Mouse (Mus musculus) layer of hippocampus, adult 18-20 months (tissue): ENCODE data around the gene Cap1. TPM values are rescaled to one million over a fixed set of nuclear protein-coding genes. Genes with fewer than 3 reads are reported as not detected.

ENCODE experiments used
- DNase-seq, 2 experiments: peaks; one replicate each; pipeline ENCODE4 v3.0.0; 2022; ENCODE audit warnings: low spot score in 2 of 2
- total RNA-seq, 2 experiments: library from RNA; stranded (reverse); gene quantifications; 2 replicates each; pipeline ENCODE4 v1.2.3; 2021

Cap1 gene
- total RNA-seq, 2 experiments from 2014 or later: 296 to 307 TPM

- peak; percentile 86 to 92 for DNase-seq
Observed at GRCm38 (mm10) chr4:122890881-122891481, 5.1 kb upstream of the Cap1 start.

- no peak for DNase-seq
Observed at GRCm38 (mm10) chr4:122887336-122887735, 1.5 kb upstream of the Cap1 start.

- DNase-seq: peak in 1 of 2 experiments; percentile 41
Observed at GRCm38 (mm10) chr4:122886579-122887254, 861 bp upstream of the Cap1 start.

- no peak for DNase-seq
Observed at GRCm38 (mm10) chr4:122884481-122885340, 1.1 kb downstream of the Cap1 start.

- DNase-seq: no peak
Observed at GRCm38 (mm10) chr4:122884051-122884450, 1.8 kb downstream of the Cap1 start.

- no peak for DNase-seq
Observed at GRCm38 (mm10) chr4:122883294-122883693, 2.6 kb downstream of the Cap1 start.

- DNase-seq: no peak
Observed at GRCm38 (mm10) chr4:122882544-122882943, 3.3 kb downstream of the Cap1 start.

- DNase-seq: no peak
Observed at GRCm38 (mm10) chr4:122878333-122879070, 7.4 kb downstream of the Cap1 start.

- DNase-seq: no peak
Observed at GRCm38 (mm10) chr4:122873512-122873911, 12.3 kb downstream of the Cap1 start.

- DNase-seq: no peak
Observed at GRCm38 (mm10) chr4:122873003-122873402, 12.9 kb downstream of the Cap1 start.

- DNase-seq: no peak
Observed at GRCm38 (mm10) chr4:122871989-122872388, 13.9 kb downstream of the Cap1 start.

- peak in 1 of 2 experiments; percentile 54 for DNase-seq
Observed at GRCm38 (mm10) chr4:122871269-122871668, 14.6 kb downstream of the Cap1 start.

- peak; percentile 64 to 81 for DNase-seq
Observed at GRCm38 (mm10) chr4:122870741-122871140, 15.1 kb downstream of the Cap1 start.

GRCm38 (mm10) chr4:122870027-122870426, 15.8 kb downstream of the Cap1 start:
- peak in 1 of 2 experiments; percentile 57 for DNase-seq

- DNase-seq: no peak
Observed at GRCm38 (mm10) chr4:122868041-122868440, 17.8 kb downstream of the Cap1 start.

GRCm38 (mm10) chr4:122861836-122862235, 24.0 kb downstream of the Cap1 start:
- no peak for DNase-seq

GRCm38 (mm10) chr4:122859096-122859674, 26.7 kb downstream of the Cap1 start:
- no peak for DNase-seq

- no peak for DNase-seq
Observed at GRCm38 (mm10) chr4:122857909-122858308, 27.9 kb downstream of the Cap1 start.

GRCm38 (mm10) chr4:122854770-122855169, 31.1 kb downstream of the Cap1 start:
- DNase-seq: no peak

GRCm38 (mm10) chr4:122853691-122854090, 32.2 kb downstream of the Cap1 start:
- no peak for DNase-seq

GRCm38 (mm10) chr4:122851535-122851934, 34.3 kb downstream of the Cap1 start:
- DNase-seq: no peak
